Mouse (Mus musculus) limb, embryonic 15.5 days (tissue): ENCODE data around the gene Olfr1272. TPM values are rescaled to one million over a fixed set of nuclear protein-coding genes. Genes with fewer than 3 reads are reported as not detected.
"Not testable (repeated sequence)": the region's sequence is repeated elsewhere in the genome, so short reads cannot be mapped to it uniquely, and the experiment has no call there.

Source experiments
- ATAC-seq: fragments of 200-750 bp; cut with Nextera tagmentation; 2 replicates; pipeline ENCODE4 v1.8.0; 2017; ENCODE audit warnings: low read depth, moderate TSS enrichment; ENCODE audit not compliant: insufficient number of reproducible peaks, low FRiP score, low TSS enrichment
- H3K27ac ChIP-seq: fragments of 300-500 bp; sonication (generic); 2 replicates; pipeline ENCODE4 v1.5.1; 2015; ENCODE audit warnings: moderate library complexity, mild to moderate bottlenecking, inconsistent platforms
- H3K27me3 ChIP-seq: fragments of 300-500 bp; sonication (generic); 2 replicates; pipeline ENCODE4 v1.6.1; 2015; ENCODE audit warnings: inconsistent platforms
- H3K36me3 ChIP-seq: fragments of 300-500 bp; sonication (generic); 2 replicates; pipeline ENCODE4 v1.6.1; 2015; ENCODE audit warnings: inconsistent platforms
- H3K4me1 ChIP-seq: fragments of 300-500 bp; sonication (generic); 2 replicates; pipeline ENCODE4 v1.6.1; 2015; ENCODE audit warnings: inconsistent platforms
- H3K4me2 ChIP-seq: fragments of 300-500 bp; sonication (generic); 2 replicates; pipeline ENCODE4 v1.6.1; 2015; ENCODE audit warnings: mild to moderate bottlenecking, inconsistent platforms
- H3K4me3 ChIP-seq: fragments of 300-500 bp; sonication (generic); 2 replicates; pipeline ENCODE4 v1.5.1; 2015; ENCODE audit warnings: mild to moderate bottlenecking, inconsistent platforms
- H3K9ac ChIP-seq: fragments of 300-500 bp; sonication (generic); 2 replicates; pipeline ENCODE4 v1.6.1; 2015; ENCODE audit warnings: inconsistent platforms
- H3K9me3 ChIP-seq: fragments of 300-500 bp; sonication (generic); 2 replicates; pipeline ENCODE4 v1.6.1; 2016; ENCODE audit warnings: inconsistent platforms
- WGBS: fragments of 180-500 bp; shearing (Covaris S2); methylation state at CpG from one replicate; pipeline ENCODE4 v1.1.7; 2015; 5-methylcytosine and 5-hydroxymethylcytosine counted together
- polyA plus RNA-seq: library from polyadenylated mRNA; unstranded; fragments of >200 nt; fragmentation: Nextera tagmentation; extraction: Ambion mirVana; gene quantifications from 2 replicates; pipeline ENCODE4 v1.2.1, GENCODE M21; 2015

Olfr1272 gene
- not detected in 2 replicates for polyA plus RNA-seq

GRCm38 (mm10) chr2:90292741-90293140, at the start of gene Olfr1272:
Olfr1272 (minus strand) TSS chr2:90292841.
- H3K4me1 ChIP-seq, result no peaks in the 10 kb centered on the region
- H3K27ac ChIP-seq, result no peak within 1 kb of the TSS
- no peak within 1 kb of the TSS for H3K4me3 ChIP-seq
- no peaks in the 10 kb centered on the region for H3K36me3 ChIP-seq
- no peak within 1 kb of the TSS for H3K4me2 ChIP-seq
- no peaks in the 10 kb centered on the region for H3K9me3 ChIP-seq
- 86% methylated on average over 6 of the region's 6 CpGs for WGBS
- no peaks in the 10 kb centered on the region for H3K27me3 ChIP-seq
- no peak within 1 kb of the TSS for H3K9ac ChIP-seq
- ATAC-seq, result no peak

- H3K36me3 ChIP-seq, ATAC-seq, H3K9ac ChIP-seq, H3K27ac ChIP-seq, H3K27me3 ChIP-seq, H3K4me1 ChIP-seq, H3K9me3 ChIP-seq, H3K4me3 ChIP-seq, H3K4me2 ChIP-seq: not testable (repeated sequence)
- no CpG with 5 or more reads among the region's 6 CpGs for WGBS
Observed at GRCm38 (mm10) chr2:90321900-90322299, 29.3 kb upstream of the Olfr1272 start, which contains the start of gene Gm13769. Gm13769 (plus strand) TSS chr2:90322200.

GRCm38 (mm10) chr2:90270932-90271331, 21.7 kb downstream of the Olfr1272 start, which contains the start of gene Olfr1271:
Olfr1271 (minus strand) TSS chr2:90271032.
- Histone ChIP-seq H3K4me3 (no peak within 1 kb of the TSS), H3K4me2 (no peak within 1 kb of the TSS), H3K4me1 (no peaks in the 10 kb centered on the region), H3K36me3 (no peaks in the 10 kb centered on the region), H3K27me3 (no peaks in the 10 kb centered on the region), H3K27ac (no peak within 1 kb of the TSS), H3K9me3 (no peaks in the 10 kb centered on the region), H3K9ac (no peak within 1 kb of the TSS)
- ATAC-seq, result no peak
- 90% methylated on average over 2 of the region's 2 CpGs for WGBS

DNA sequence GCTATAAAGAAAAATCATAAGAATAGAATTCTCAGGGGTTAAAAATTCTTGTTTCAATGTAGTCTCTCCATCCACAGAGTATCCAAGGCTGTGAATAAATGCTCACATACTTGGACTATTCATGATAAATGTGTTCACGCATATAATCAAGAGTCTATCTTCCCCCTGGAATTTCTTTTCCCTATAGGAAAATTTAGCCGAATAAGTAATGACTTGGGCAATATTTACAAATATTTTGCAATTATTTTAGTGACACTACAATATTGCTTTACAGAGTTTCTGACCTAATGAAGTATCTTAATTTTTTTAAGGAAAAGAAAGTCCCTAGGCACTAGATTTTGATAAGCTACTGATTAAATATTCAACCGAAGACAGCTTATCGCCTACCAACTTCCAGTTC, 35.1 kb downstream of the Olfr1272 start, which contains the start of gene Olfr142:
Gene Olfr142 (minus strand): TSS at position 101 of the 400 bp plus-strand sequence.
- no peak within 1 kb of the TSS for H3K4me3 ChIP-seq
- no peaks in the 10 kb centered on the region for H3K27me3 ChIP-seq
- no peaks in the 10 kb centered on the region for H3K9me3 ChIP-seq
- no peak for ATAC-seq
- H3K9ac ChIP-seq, result no peak within 1 kb of the TSS
- WGBS, result 93% methylated on average over 4 of the region's 4 CpGs
- no peaks in the 10 kb centered on the region for H3K4me1 ChIP-seq
- no peak within 1 kb of the TSS for H3K27ac ChIP-seq
- H3K4me2 ChIP-seq, result no peak within 1 kb of the TSS
- no peaks in the 10 kb centered on the region for H3K36me3 ChIP-seq

Other genes with a start within 250 kb of the Olfr1272 start
- gene Olfr140, start 229.2 kb downstream of the Olfr1272 start, polyA plus RNA-seq, result not detected in 2 replicates
- not detected in 2 replicates for gene Olfr1269, start 171.4 kb downstream of the Olfr1272 start, polyA plus RNA-seq
- not detected in 2 replicates for gene Olfr32, start 150.5 kb downstream of the Olfr1272 start, polyA plus RNA-seq
- gene Olfr1270, start 139.8 kb downstream of the Olfr1272 start, polyA plus RNA-seq, result not detected in 2 replicates
- gene Olfr1506, start 68.3 kb downstream of the Olfr1272 start, polyA plus RNA-seq, result not detected in 2 replicates
- gene Olfr142, start 35.2 kb downstream of the Olfr1272 start, polyA plus RNA-seq, result not detected in 2 replicates
- not detected in 2 replicates for gene Olfr1271, start 21.8 kb downstream of the Olfr1272 start, polyA plus RNA-seq
- not detected in 2 replicates for gene Gm13769, start 29.4 kb upstream of the Olfr1272 start, polyA plus RNA-seq
- gene Olfr1274-ps, start 105.8 kb upstream of the Olfr1272 start, polyA plus RNA-seq, result not detected in 2 replicates